Mouse (Mus musculus) kidney, adult 2 months (tissue): ENCODE measurements at regions not wholly inside any gene's neighbourhood (a gene's known extent, or its start where the extent isn't known, plus 50 kb on each side); places are given as distances from the start of the nearest gene placed in this dataset.

Experiments
- DNase-seq: peaks from one replicate; pipeline ENCODE4 v3.0.0; 2021
- H3K27ac ChIP-seq: fragments of 200-500 bp; 2 replicates; pipeline ENCODE4 v1.5.1; 2012; ENCODE audit warnings: low read depth, low read length, control low read depth, inconsistent platforms; ENCODE audit not compliant: insufficient read depth
- H3K27me3 ChIP-seq: fragments of 200-500 bp; replicated peaks from 2 replicates; pipeline ENCODE4 v1.6.1; 2012; ENCODE audit warnings: mild to moderate bottlenecking, moderate library complexity, low read length, inconsistent platforms; ENCODE audit not compliant: control insufficient read depth, insufficient read depth
- H3K36me3 ChIP-seq: fragments of 200-500 bp; 2 replicates; pipeline ENCODE4 v1.6.1; 2012; ENCODE audit warnings: mild to moderate bottlenecking, moderate library complexity, low read length, inconsistent platforms; ENCODE audit not compliant: control insufficient read depth, insufficient read depth
- H3K4me1 ChIP-seq: fragments of 200-500 bp; 2 replicates; pipeline ENCODE4 v1.6.1; 2011; ENCODE audit warnings: low read length; ENCODE audit not compliant: control insufficient read depth, insufficient read depth
- H3K4me3 ChIP-seq: fragments of 200-500 bp; 2 replicates; pipeline ENCODE4 v1.5.1; 2011; ENCODE audit warnings: mild to moderate bottlenecking, low read depth, low read length, control low read depth; ENCODE audit not compliant: insufficient read depth
- CTCF ChIP-seq: fragments of 200-500 bp; conservative IDR thresholded peaks from 2 replicates; pipeline ENCODE4 v1.5.1; 2011; ENCODE audit warnings: low read depth, mild to moderate bottlenecking, control low read depth, low read length, moderate library complexity, mixed read lengths; ENCODE audit not compliant: insufficient read depth, insufficient read length
- POLR2A ChIP-seq: fragments of 200-500 bp; IDR thresholded peaks from one replicate; pipeline ENCODE4 v1.6.1; 2011; ENCODE audit warnings: low read depth, low read length, control low read depth
- WGBS: fragments of 180-500 bp; shearing (Covaris S2); methylation state at CpG from one replicate; pipeline ENCODE4 v1.1.7; 2018; 5-methylcytosine and 5-hydroxymethylcytosine counted together

DNA sequence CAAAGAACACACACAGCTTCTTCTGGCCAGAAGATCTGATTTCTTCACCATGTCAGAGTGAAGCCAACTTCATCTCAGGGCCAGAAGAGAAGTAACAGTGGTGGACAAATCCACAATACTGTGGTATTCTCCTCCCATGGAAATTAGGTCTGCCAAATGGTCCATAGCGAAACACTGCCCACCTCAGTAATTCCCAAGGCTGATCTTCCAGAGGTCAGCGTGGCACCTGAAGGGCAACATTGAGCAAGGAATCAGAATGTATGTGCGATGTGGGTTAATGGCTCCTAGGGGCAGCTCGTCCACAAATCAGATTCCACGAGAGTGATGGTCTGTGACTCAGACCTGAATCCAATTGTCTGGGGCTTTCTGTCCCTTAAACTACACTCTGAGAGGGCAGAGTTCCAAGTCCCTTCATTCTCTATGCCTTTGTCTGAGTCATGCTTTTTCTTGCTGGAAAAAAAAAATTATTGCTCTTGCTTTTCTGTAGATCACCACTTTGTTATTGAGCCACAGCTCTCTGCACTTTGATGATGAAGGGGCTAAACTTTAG lies 307.9 kb upstream of the Noct start:
- no peaks in the 10 kb centered on the region for H3K36me3 ChIP-seq
- no peaks in the 10 kb centered on the region for H3K27me3 ChIP-seq
- 33% methylated on average over 5 of the region's 5 CpGs for WGBS
- no peaks in the 10 kb centered on the region for H3K4me1 ChIP-seq
- TF ChIP-seq POLR2A (no peak), CTCF (no peak)
- H3K4me3 ChIP-seq = no peak overlapping the region
- H3K27ac ChIP-seq = no peak overlapping the region
- DNase-seq = no peak

DNA sequence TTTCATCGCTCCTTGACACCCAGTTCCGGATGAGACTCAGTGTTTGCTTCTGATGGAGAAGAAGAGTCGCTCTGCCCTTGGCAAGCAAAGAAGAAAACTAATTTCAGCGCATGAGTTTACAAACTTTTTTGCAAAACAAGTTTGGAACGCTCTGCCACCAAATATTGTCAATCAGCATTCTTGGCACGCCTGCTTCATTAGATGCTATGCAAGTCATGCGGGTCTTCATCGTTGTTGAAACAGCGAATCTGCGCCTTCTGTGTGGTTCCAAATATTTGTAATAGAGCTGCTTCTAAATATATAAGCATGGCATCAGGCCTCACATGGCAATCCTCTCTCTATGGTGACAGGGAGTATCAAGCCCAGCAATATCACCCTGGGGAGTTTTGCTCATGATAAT lies 301.9 kb upstream of the Noct start:
- Histone ChIP-seq H3K36me3 (no peaks in the 10 kb centered on the region), H3K27me3 (no peaks in the 10 kb centered on the region), H3K27ac (no peak overlapping the region), H3K4me1 (no peaks in the 10 kb centered on the region), H3K4me3 (no peak overlapping the region)
- WGBS = 91% methylated on average over 10 of the region's 10 CpGs
- DNase-seq = no peak
- TF ChIP-seq POLR2A (no peak), CTCF (no peak)

DNA sequence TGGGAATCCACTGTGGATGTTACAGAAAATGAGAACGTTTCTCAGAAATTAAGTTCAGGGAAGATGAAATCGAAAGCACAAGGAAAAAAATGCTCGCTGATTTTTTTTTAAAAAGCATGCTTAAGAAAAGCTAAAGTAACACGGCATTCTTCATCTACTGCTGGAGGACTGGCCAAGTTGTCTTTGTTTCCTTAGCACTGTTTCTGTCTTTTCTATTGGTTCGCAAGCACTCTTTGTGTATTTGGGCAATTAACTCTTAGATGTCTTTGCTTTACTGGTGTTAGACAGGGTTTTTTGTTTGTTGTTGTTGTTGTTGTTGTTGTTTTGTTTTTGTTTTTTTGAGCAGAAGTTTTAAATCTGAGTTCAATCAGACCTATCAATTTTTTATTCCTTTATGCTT lies 301.4 kb upstream of the Noct start:
- no peak overlapping the region for H3K4me3 ChIP-seq
- H3K27me3 ChIP-seq = no peaks in the 10 kb centered on the region
- H3K36me3 ChIP-seq = no peaks in the 10 kb centered on the region
- H3K4me1 ChIP-seq = no peaks in the 10 kb centered on the region
- DNase-seq = no peak
- TF ChIP-seq POLR2A (no peak), CTCF (no peak)
- H3K27ac ChIP-seq = no peak overlapping the region
- 81% methylated on average over 5 of the region's 5 CpGs for WGBS

DNA sequence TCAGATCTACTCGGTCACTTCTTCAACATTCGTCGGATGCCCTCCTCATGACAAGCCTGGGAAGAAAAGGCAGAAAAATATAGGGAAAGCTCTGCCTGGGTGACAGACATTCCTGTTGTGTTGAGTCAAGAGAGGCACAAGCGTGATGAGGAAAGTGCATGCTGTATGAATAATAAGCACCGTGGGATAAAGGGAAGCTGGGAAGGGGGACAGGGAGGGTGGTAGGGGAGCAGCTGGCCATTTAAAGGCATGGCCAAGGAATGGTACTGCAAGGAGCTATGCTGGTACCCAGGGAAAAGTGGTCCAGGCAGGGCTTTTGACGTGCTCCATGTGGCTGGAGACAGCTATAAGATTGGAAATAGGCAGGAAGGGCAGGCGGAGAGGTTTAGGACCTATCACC lies 300.9 kb upstream of the Noct start:
- Histone ChIP-seq H3K27me3 (no peaks in the 10 kb centered on the region), H3K4me1 (no peaks in the 10 kb centered on the region), H3K4me3 (no peak overlapping the region), H3K27ac (no peak overlapping the region), H3K36me3 (no peaks in the 10 kb centered on the region)
- no peak for DNase-seq
- whole genome bisulfite sequencing = 86% methylated on average over 7 of the region's 7 CpGs
- TF ChIP-seq CTCF = no peak
- no peak for TF ChIP-seq POLR2A

DNA sequence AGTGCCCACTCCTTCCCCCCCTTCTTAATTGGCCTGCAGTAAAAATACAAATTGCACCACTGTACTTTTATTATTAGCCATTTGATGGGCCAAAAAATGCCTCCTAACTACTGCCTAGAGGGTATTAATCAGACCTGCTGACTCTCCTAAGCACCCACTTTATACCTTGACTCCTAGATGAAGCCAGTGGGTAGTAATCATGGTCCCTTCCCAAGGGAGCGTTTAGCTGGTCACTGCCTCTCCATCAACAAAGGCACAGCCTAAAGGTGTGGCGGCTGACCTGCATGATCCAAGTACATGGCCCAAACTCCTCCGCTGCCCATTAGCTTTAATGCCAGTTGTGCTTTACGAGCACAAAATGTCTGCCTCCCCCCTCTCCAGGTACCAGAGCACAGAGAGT lies 296.9 kb upstream of the Noct start:
- H3K27ac ChIP-seq = no peak overlapping the region
- H3K36me3 ChIP-seq = no peaks in the 10 kb centered on the region
- no peaks in the 10 kb centered on the region for H3K27me3 ChIP-seq
- H3K4me3 ChIP-seq = no peak overlapping the region
- WGBS = 74% methylated on average over 4 of the region's 4 CpGs
- no peaks in the 10 kb centered on the region for H3K4me1 ChIP-seq
- TF ChIP-seq CTCF (no peak), POLR2A (no peak)
- peak; percentile 9 for DNase-seq

DNA sequence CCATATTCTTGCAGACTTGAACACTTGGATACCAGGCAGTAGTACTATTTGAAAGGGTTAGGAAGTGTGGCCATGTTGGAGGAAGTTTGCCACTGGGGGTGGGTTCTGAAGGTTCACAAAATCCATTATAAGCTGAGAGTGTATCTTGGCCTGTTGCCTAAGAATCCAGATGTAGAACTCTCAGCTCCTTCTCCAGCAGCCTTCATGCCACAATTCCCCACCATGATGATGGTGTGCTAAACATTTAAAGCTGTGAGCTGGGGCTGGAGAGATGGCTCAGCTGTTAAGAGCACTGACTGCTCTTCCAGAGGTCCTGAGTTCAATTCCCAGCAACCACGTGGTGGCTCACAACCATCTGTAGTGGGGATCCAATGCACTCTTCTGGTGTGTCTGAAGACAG lies 295.2 kb upstream of the Noct start:
- H3K4me3 ChIP-seq = no peak overlapping the region
- 76% methylated on average over 1 of the region's 1 CpGs for WGBS
- H3K27me3 ChIP-seq = no peaks in the 10 kb centered on the region
- H3K36me3 ChIP-seq = no peaks in the 10 kb centered on the region
- H3K4me1 ChIP-seq = no peaks in the 10 kb centered on the region
- TF ChIP-seq CTCF = no peak
- TF ChIP-seq POLR2A = no peak
- H3K27ac ChIP-seq = no peak overlapping the region
- DNase-seq = no peak

DNA sequence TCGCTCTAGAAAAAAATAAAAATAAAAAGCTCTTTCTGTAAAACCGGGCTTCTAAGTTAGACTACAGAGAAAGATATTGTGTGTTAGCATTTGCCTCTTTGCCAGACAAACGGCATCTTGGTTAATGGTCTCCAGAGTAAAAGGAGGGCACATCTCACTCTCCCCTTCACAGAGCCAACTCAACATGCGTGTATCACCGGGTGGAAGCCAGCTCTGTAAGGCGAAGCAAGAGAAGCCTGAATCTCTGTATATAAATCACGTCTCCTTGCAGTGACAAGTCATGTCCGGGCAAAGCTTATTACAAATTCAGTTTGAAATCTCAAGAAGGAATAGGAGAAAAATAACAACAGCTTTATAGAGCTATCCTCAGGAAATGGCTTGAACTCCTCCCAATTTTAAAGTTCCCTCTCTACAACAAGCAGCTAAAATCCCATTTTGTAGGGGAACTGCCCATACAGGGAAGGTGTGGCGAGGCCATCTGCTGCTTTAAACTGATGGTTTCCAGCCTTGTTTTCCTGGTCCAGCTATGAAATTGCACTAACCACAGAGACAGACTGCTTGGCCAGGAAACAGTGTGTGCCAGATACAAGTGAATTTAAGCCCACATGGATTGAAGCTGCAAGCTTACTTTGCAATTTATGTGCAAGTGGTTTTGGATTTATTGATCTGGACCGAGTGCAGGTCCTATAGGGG lies 291.7 kb upstream of the Noct start:
- H3K4me1 ChIP-seq = no peaks in the 10 kb centered on the region
- no peak overlapping the region for H3K27ac ChIP-seq
- H3K4me3 ChIP-seq = no peak overlapping the region
- TF ChIP-seq CTCF = no peak
- no peak for TF ChIP-seq POLR2A
- H3K27me3 ChIP-seq = no peaks in the 10 kb centered on the region
- no peak for DNase-seq
- H3K36me3 ChIP-seq = no peaks in the 10 kb centered on the region
- WGBS = 54% methylated on average over 10 of the region's 10 CpGs
